Mouse (Mus musculus) hindbrain, embryonic 14.5 days (tissue): ENCODE measurements around the gene Nemf. TPM values are rescaled to one million over a fixed set of nuclear protein-coding genes. Genes with fewer than 3 reads are reported as not detected.
A peak's percentile ranks its signal among the peaks of the same experiment; 100 is the strongest.

ENCODE experiments used
- ATAC-seq: fragments of 200-750 bp; cut with Nextera tagmentation; 2 replicates; pipeline ENCODE4 v1.8.0; 2017; ENCODE audit warnings: moderate number of reproducible peaks, mild to moderate bottlenecking, moderate TSS enrichment, moderate library complexity; ENCODE audit not compliant: low FRiP score
- DNase-seq: peaks from one replicate; pipeline ENCODE4 v3.0.0-alpha.2; 2015; ENCODE audit warnings: low spot score
- H3K27ac ChIP-seq: fragments of 300-500 bp; sonication (generic); 2 replicates; pipeline ENCODE4 v1.5.1; 2014; ENCODE audit warnings: mild to moderate bottlenecking, moderate library complexity
- H3K27me3 ChIP-seq: fragments of 300-500 bp; sonication (generic); 2 replicates; pipeline ENCODE4 v1.6.1; 2014; ENCODE audit warnings: mild to moderate bottlenecking, low read length, mixed read lengths; ENCODE audit not compliant: control insufficient read depth, insufficient read depth
- H3K36me3 ChIP-seq: fragments of 300-500 bp; sonication (generic); replicated peaks from 2 replicates; pipeline ENCODE4 v1.6.1; 2014; ENCODE audit not compliant: control insufficient read depth, insufficient read depth
- H3K4me1 ChIP-seq: fragments of 300-500 bp; sonication (generic); replicated peaks from 2 replicates; pipeline ENCODE4 v1.6.1; 2014; ENCODE audit warnings: antibody characterized with exemption, low read length, mixed read lengths; ENCODE audit not compliant: control insufficient read depth, insufficient read depth
- H3K4me2 ChIP-seq: fragments of 300-500 bp; sonication (generic); replicated peaks from 2 replicates; pipeline ENCODE4 v1.6.1; 2014; ENCODE audit warnings: mild to moderate bottlenecking, moderate library complexity
- H3K4me3 ChIP-seq: fragments of 300-500 bp; sonication (generic); replicated peaks from 2 replicates; pipeline ENCODE4 v1.5.1; 2014; ENCODE audit warnings: mild to moderate bottlenecking, low read length
- H3K9ac ChIP-seq: fragments of 300-500 bp; sonication (generic); 2 replicates; pipeline ENCODE4 v1.6.1; 2014
- H3K9me3 ChIP-seq: fragments of 300-500 bp; sonication (generic); 2 replicates; pipeline ENCODE4 v1.6.1; 2016; ENCODE audit warnings: low read length; ENCODE audit not compliant: control insufficient read depth
- WGBS: fragments of 180-500 bp; shearing (Covaris S2); extraction: QIAGEN DNeasy Blood & Tissue Kit; methylation state at CpG from one replicate; pipeline ENCODE4 v1.1.7; 2014; 5-methylcytosine and 5-hydroxymethylcytosine counted together
- polyA plus RNA-seq: library from polyadenylated mRNA; unstranded; fragments of >200 nt; fragmentation: Nextera tagmentation; extraction: Ambion mirVana; gene quantifications from 2 replicates; pipeline ENCODE4 v1.2.1, GENCODE M21; 2014

Gene Nemf
- polyA plus RNA-seq, 1 experiment from 2014 or later, result 77.2 TPM

GRCm38 (mm10) chr12:69299231-69299630 is 57.7 kb downstream of the Nemf start:
- Histone ChIP-seq H3K36me3 (peaks cover 53% of the 10 kb centered on the region), H3K4me3 (no peak overlapping the region), H3K9ac (peak overlapping the region; percentile 28; the same call in 1 of the 2 replicates), H3K4me2 (peak overlapping the region; percentile 75), H3K27ac (no peak overlapping the region), H3K4me1 (peaks cover 21% of the 10 kb centered on the region), H3K9me3 (no peaks in the 10 kb centered on the region), H3K27me3 (no peaks in the 10 kb centered on the region)
- DNase-seq (no peak), ATAC-seq (no peak)
- WGBS, result 70% methylated on average over 12 of the region's 12 CpGs

GRCm38 (mm10) chr12:69298281-69298680 is 58.7 kb downstream of the Nemf start:
- no peak overlapping the region for H3K9ac ChIP-seq
- 84% methylated on average over 4 of the region's 4 CpGs for WGBS
- H3K4me1 ChIP-seq, result peaks cover 21% of the 10 kb centered on the region
- H3K36me3 ChIP-seq, result peaks cover 44% of the 10 kb centered on the region
- H3K27me3 ChIP-seq, result no peaks in the 10 kb centered on the region
- DNase-seq (no peak), ATAC-seq (no peak)
- peak overlapping the region; percentile 75 for H3K4me2 ChIP-seq
- H3K4me3 ChIP-seq, result peak overlapping the region; percentile 94
- H3K9me3 ChIP-seq, result no peaks in the 10 kb centered on the region
- H3K27ac ChIP-seq, result no peak overlapping the region

DNA sequence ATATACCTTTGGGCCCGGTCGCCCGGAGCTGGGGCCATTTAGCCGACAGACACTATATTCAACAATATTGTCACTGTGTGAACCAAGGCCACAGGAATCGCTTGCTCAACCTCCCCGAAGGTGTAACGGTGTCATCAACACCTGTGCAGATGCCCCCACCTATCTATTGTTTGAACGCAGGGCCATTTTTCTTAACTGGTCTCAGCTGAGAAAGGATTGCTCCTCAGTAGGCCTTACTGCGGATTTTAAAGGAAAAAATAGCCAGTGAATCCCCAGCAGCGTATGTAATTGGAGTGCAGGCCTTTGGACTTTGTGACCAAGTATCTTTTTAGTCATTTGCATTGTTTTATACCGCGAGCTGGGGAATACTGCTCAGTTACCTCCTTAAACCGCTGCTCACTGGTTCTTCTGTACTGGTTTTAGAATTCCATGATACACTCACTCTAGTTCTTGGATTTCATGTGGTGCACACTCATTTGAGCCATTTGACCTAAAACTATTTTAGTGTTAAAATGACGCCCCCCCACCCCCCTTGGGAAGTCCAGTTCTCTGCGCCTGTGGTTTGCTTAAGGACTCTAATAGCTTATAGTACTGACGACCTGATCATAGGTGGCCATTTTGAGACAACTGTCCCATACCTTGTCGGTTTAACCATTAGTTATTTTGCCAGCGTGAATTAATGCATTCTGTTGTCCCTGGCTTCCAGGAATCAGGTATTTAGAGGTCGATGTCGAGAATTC is 59.4 kb downstream of the Nemf start:
- peak; percentile 32 for DNase-seq
- Histone ChIP-seq H3K9ac (peak overlapping the region; percentile 99), H3K36me3 (peaks cover 37% of the 10 kb centered on the region), H3K4me2 (peak overlapping the region; percentile 75), H3K4me3 (peak overlapping the region; percentile 94), H3K4me1 (peaks cover 21% of the 10 kb centered on the region), H3K27me3 (no peaks in the 10 kb centered on the region), H3K9me3 (no peaks in the 10 kb centered on the region), H3K27ac (peak overlapping the region; percentile 97)
- 18% methylated on average over 20 of the region's 20 CpGs for WGBS
- no peak for ATAC-seq

DNA sequence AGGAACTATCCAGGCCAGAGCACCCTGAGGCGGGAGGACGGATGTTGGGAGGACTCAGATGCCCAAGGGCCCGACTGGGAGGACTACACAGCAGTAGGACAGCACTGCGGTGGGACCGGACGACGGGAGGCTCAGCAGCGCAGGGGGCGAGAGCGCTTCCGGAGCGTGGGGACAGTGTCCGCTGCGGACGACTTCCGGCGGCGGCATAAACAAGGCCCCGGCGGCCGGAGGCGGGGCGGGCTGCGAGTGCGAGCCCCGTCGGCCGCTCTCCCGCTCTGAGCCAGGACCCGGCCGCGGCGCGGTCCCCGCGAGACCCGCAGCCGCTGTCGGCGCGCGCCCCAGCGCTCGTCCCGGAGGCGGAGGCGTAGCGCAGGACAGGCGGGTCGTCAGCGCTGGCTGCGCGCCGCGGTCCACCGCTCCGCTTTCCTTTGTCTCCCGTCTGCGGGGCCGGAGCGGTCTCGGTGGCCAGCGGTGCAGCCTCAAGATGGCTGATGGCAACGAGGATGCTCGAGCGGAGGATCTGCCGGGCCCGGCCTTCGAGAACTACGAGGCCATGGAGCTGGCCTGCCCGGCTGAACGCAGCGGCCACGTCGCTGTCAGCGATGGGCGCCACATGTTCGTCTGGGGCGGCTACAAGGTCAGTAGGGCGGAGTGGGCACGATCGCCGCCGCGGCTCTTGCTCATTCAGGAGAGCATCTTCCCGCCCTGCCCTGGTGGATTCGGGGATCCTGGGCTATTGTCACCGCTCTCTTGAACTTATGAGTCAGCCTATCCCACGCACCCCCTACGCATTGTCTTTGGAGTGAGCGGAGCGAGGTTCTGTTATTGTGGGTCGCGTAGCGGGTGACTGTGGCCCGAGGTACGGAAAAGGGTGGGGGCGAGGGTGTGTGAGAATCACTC is 60.2 kb downstream of the Nemf start, which contains the start of gene Klhdc2:
Gene Klhdc2, plus strand, starts transcription at position 171 of the 900 bp plus-strand sequence.
- peak; percentile 84 for DNase-seq
- WGBS, result 1% methylated on average over 92 of the region's 98 CpGs
- H3K4me2 ChIP-seq, result peak within 1 kb of the TSS; percentile 75

DNA sequence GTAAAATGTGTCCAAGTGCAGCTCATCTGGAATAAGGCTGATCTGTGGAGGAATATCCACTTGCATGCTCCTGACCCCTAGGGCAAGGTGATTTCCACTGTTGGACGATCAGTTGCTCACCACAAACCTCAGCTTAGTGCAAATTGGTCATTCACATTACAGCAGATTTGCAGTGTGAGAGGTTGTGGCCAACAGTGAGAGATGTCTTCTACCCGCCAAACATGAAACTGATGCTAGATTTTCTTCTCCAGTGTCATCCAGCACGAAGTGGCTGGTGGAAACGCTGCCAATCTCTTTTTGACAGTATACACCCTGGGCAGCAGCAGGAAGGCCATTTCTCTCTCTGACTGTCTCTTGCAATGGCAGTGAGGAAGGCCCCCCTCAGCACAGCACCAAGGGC is 61.3 kb downstream of the Nemf start:
- ATAC-seq (no peak), DNase-seq (no peak)
- no peaks in the 10 kb centered on the region for H3K9me3 ChIP-seq
- H3K27me3 ChIP-seq, result no peaks in the 10 kb centered on the region
- 84% methylated on average over 4 of the region's 4 CpGs for WGBS
- peaks cover 21% of the 10 kb centered on the region for H3K4me1 ChIP-seq
- peak overlapping the region; percentile 94 for H3K4me3 ChIP-seq
- H3K27ac ChIP-seq, result peak overlapping the region; percentile 97
- peak overlapping the region; percentile 99 for H3K9ac ChIP-seq
- H3K36me3 ChIP-seq, result peaks cover 18% of the 10 kb centered on the region
- peak overlapping the region; percentile 75 for H3K4me2 ChIP-seq

More for the DNA sequence above, 60.2 kb downstream of the Nemf start, which contains the start of gene Klhdc2:
- ATAC-seq, result peak; percentile 96
- Histone ChIP-seq H3K9me3 (no peaks in the 10 kb centered on the region), H3K9ac (peak within 1 kb of the TSS; percentile 99), H3K4me1 (peaks cover 21% of the 10 kb centered on the region), H3K4me3 (peak within 1 kb of the TSS; percentile 94), H3K27ac (peak within 1 kb of the TSS; percentile 97), H3K36me3 (peaks cover 28% of the 10 kb centered on the region), H3K27me3 (no peaks in the 10 kb centered on the region)

DNA sequence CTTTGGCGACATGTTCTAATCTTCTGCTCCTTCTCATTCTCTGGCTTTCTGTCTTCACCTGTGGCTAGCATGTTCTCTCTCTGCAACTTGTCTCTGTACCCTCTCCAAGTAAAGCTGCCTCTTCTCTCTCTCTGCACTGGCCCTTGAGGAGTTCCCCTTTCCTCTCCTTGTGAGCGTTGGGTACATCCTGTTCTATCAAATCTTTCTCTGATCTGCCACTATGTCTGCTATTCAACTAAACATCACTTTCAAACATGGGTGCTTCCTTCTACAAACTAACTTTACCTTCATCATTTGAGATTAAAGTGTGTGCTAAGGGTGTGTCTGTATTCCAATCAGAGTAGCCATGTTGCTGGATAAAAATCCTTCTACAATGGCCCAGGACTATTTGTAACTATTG is 62.0 kb downstream of the Nemf start:
- Histone ChIP-seq H3K27ac (no peak overlapping the region), H3K9ac (no peak overlapping the region), H3K9me3 (no peaks in the 10 kb centered on the region), H3K27me3 (no peaks in the 10 kb centered on the region), H3K36me3 (peaks cover 11% of the 10 kb centered on the region; the same call in 1 of the 2 replicates), H3K4me3 (no peak overlapping the region), H3K4me2 (no peak overlapping the region), H3K4me1 (peaks cover 21% of the 10 kb centered on the region)
- ATAC-seq (no peak), DNase-seq (no peak)
- WGBS, result 86% methylated on average over 2 of the region's 2 CpGs

- 63% methylated on average over 2 of the region's 2 CpGs for WGBS
- Histone ChIP-seq H3K36me3 (peaks cover under 1% of the 10 kb centered on the region; the same call in 1 of the 2 replicates), H3K4me2 (no peak overlapping the region), H3K9me3 (no peaks in the 10 kb centered on the region), H3K4me3 (no peak overlapping the region), H3K27me3 (no peaks in the 10 kb centered on the region), H3K27ac (no peak overlapping the region), H3K9ac (no peak overlapping the region), H3K4me1 (peaks cover 13% of the 10 kb centered on the region)
- DNase-seq (no peak), ATAC-seq (no peak)
Measured at GRCm38 (mm10) chr12:69293815-69294214, 63.1 kb downstream of the Nemf start.

DNA sequence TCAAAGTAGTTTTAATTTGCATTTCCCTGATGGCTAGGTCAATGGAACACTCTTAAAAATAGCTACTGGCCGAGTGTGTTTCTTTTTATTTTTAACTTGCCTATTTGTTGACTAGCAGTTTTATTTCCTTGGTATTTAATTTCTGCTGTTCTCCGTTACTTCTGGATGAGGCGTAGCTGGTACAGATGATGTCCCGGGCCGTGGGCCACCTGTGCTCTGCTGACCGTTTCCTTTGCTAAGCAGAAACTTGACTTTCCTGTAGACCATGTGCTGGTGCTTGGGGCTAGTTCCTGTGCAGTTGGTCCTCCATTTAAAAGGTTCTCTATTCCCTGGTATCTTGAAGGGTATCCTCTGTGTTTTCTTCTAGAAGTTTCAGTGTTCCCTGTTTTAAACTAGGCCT is 64.6 kb downstream of the Nemf start:
- no peak overlapping the region for H3K4me2 ChIP-seq
- H3K4me3 ChIP-seq, result no peak overlapping the region
- H3K4me1 ChIP-seq, result peaks cover 6% of the 10 kb centered on the region; the same call in 1 of the 2 replicates
- 91% methylated on average over 6 of the region's 6 CpGs for WGBS
- DNase-seq, result no peak
- H3K9ac ChIP-seq, result no peak overlapping the region
- no peaks in the 10 kb centered on the region for H3K36me3 ChIP-seq
- no peak for ATAC-seq
- H3K27me3 ChIP-seq, result no peaks in the 10 kb centered on the region
- H3K27ac ChIP-seq, result no peak overlapping the region
- no peaks in the 10 kb centered on the region for H3K9me3 ChIP-seq

DNA sequence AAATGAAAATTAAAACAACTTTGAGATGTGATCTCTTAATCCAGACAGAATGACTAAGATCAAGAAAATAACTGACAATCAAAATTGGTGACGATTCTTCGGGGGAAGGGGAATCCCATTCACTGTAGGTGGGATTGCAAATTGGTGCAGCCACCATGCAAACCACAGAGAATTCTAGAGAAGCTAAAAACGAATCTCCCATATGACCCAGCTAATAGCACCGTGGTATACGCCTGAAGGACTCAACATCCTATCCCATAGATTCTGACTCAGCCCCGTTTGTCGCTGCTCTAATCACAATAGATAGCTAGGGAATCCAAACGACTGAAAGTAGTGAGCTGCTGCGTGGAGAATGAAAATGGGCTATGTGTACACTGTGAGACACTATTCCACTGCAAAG is 68.3 kb downstream of the Nemf start:
- no peaks in the 10 kb centered on the region for H3K36me3 ChIP-seq
- no peak overlapping the region for H3K27ac ChIP-seq
- no peaks in the 10 kb centered on the region for H3K27me3 ChIP-seq
- H3K4me1 ChIP-seq, result no peaks in the 10 kb centered on the region
- no peak overlapping the region for H3K4me2 ChIP-seq
- no peaks in the 10 kb centered on the region for H3K9me3 ChIP-seq
- DNase-seq (no peak), ATAC-seq (no peak)
- 81% methylated on average over 9 of the region's 9 CpGs for WGBS
- no peak overlapping the region for H3K4me3 ChIP-seq
- H3K9ac ChIP-seq, result no peak overlapping the region
